Mouse (Mus musculus) embryonic facial prominence, embryonic 11.5 days (tissue): ENCODE measurements around the gene Emp1. TPM values are rescaled to one million over a fixed set of nuclear protein-coding genes. Genes with fewer than 3 reads are reported as not detected.

Source experiments
- ATAC-seq: fragments of 200-750 bp; cut with Nextera tagmentation; replicated peaks from 2 replicates; pipeline ENCODE4 v1.8.0; 2017; ENCODE audit warnings: low read depth; ENCODE audit not compliant: insufficient number of reproducible peaks, low FRiP score, low TSS enrichment
- DNase-seq: peaks from one replicate; pipeline ENCODE4 v3.0.0-alpha.2; 2015; ENCODE audit warnings: low spot score
- H3K27ac ChIP-seq: fragments of 300-500 bp; sonication (generic); replicated peaks from 2 replicates; pipeline ENCODE4 v1.5.1; 2014; ENCODE audit warnings: mild to moderate bottlenecking, low read depth, low read length, control low read depth
- H3K27me3 ChIP-seq: fragments of 300-500 bp; sonication (generic); 2 replicates; pipeline ENCODE4 v1.6.1; 2014; ENCODE audit warnings: mild to moderate bottlenecking, low read length, moderate library complexity, mixed read lengths; ENCODE audit not compliant: control insufficient read depth, insufficient read depth
- H3K36me3 ChIP-seq: fragments of 300-500 bp; sonication (generic); replicated peaks from 2 replicates; pipeline ENCODE4 v1.6.1; 2014; ENCODE audit warnings: low read depth, mild to moderate bottlenecking, low read length, moderate library complexity, mixed read lengths; ENCODE audit not compliant: control insufficient read depth, insufficient read depth
- H3K4me1 ChIP-seq: fragments of 300-500 bp; sonication (generic); 2 replicates; pipeline ENCODE4 v1.6.1; 2014; ENCODE audit warnings: low read length, mixed read lengths; ENCODE audit not compliant: control insufficient read depth, insufficient read depth
- H3K4me2 ChIP-seq: fragments of 300-500 bp; sonication (generic); 2 replicates; pipeline ENCODE4 v1.6.1; 2014; ENCODE audit warnings: low read depth, mild to moderate bottlenecking, control low read depth, low read length, moderate library complexity
- H3K4me3 ChIP-seq: fragments of 300-500 bp; sonication (generic); 2 replicates; pipeline ENCODE4 v1.5.1; 2014; ENCODE audit warnings: low read depth, low read length, control low read depth
- H3K9ac ChIP-seq: fragments of 300-500 bp; sonication (generic); replicated peaks from 2 replicates; pipeline ENCODE4 v1.6.1; 2014; ENCODE audit warnings: mild to moderate bottlenecking, control low read depth, low read length
- H3K9me3 ChIP-seq: fragments of 300-500 bp; sonication (generic); replicated peaks from 2 replicates; pipeline ENCODE4 v1.6.1; 2016; ENCODE audit warnings: mild to moderate bottlenecking, low read length, inconsistent platforms, mixed read lengths; ENCODE audit not compliant: control insufficient read depth
- WGBS: fragments of 180-500 bp; shearing (Covaris S2); extraction: QIAGEN DNeasy Blood & Tissue Kit; methylation state at CpG from one replicate; pipeline ENCODE4 v1.1.7; 2014; 5-methylcytosine and 5-hydroxymethylcytosine counted together
- polyA plus RNA-seq: library from polyadenylated mRNA; unstranded; fragments of >200 nt; fragmentation: Nextera tagmentation; extraction: Ambion mirVana; gene quantifications from 2 replicates; pipeline ENCODE4 v1.2.1, GENCODE M21; 2014

The Emp1 gene
- polyA plus RNA-seq, 1 experiment from 2014 or later = 7.3 TPM

DNA sequence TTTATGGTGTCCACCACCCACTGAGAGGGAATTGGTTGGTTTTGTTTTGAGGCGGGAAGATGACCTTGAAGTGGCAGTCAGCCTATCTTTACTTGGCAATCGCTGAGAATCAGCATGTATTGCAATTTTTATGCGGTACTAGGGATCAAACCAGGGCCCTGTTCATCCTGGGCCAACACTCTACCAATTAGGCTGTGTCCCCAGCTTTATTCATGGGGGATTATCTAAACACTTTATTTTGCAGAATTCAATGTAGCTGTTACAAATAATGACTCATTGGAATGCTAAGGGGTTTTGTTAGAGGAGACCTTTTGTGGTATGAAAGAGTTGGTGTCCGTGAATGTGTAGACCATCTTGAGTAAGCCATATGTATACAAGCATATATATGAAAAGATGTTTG lies 9.8 kb upstream of the Emp1 start:
- Histone ChIP-seq H3K4me1 (peaks cover 2% of the 10 kb centered on the region; the same call in 1 of the 2 replicates), H3K9me3 (no peaks in the 10 kb centered on the region), H3K27me3 (no peaks in the 10 kb centered on the region), H3K9ac (no peak overlapping the region), H3K36me3 (no peaks in the 10 kb centered on the region), H3K4me3 (no peak overlapping the region), H3K27ac (no peak overlapping the region), H3K4me2 (no peak overlapping the region)
- DNase-seq (no peak), ATAC-seq (no peak)
- WGBS = 85% methylated on average over 4 of the region's 4 CpGs

DNA sequence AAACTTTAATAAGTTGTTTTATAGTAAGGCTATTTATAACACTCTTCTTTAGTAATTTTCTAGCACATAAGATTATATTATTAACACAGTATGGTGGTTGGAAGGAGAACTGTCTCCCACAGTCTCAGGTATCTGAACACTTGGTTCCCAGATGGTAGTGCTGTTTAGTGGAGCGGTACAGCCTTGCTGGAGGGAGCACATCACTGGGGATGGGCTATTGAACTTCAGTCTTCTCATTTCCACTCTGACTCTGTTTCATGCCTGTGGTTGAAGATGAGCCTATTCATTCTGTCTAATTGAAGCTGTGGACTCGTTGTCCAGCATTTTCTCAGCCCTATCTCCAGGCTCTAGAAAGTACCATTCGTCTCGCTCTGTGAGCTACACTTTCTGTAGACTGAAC lies 7.4 kb upstream of the Emp1 start:
- 90% methylated on average over 4 of the region's 4 CpGs for WGBS
- no peak for ATAC-seq

DNA sequence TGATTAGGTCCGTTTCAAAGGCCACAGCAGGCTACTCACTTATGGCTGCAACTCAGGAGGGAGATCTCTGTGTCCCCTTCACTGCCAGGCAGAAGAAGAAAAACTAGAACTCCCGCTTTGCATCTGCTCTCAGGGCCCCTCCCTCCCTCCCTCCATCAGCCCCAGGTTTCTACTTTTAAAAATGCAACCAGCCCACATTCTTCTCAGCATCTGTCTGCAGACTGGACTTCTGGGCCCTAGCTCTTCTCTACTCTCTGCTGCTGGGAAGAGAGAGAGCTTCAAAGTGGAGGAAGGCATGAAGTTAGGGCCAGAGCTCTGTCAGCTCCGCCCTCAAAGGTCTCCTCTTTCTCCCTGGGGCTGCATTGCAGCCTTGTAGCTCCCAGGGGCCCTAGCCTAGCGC lies 2.0 kb upstream of the Emp1 start:
- DNase-seq = peak; percentile 29
- H3K9ac ChIP-seq = no peak overlapping the region
- no peaks in the 10 kb centered on the region for H3K27me3 ChIP-seq
- H3K9me3 ChIP-seq = no peaks in the 10 kb centered on the region
- no peak overlapping the region for H3K27ac ChIP-seq
- WGBS = 33% methylated on average over 4 of the region's 4 CpGs
- H3K4me3 ChIP-seq = no peak overlapping the region
- no peaks in the 10 kb centered on the region for H3K4me1 ChIP-seq
- no peak for ATAC-seq
- no peaks in the 10 kb centered on the region for H3K36me3 ChIP-seq
- H3K4me2 ChIP-seq = no peak overlapping the region

More for the DNA sequence above, 7.4 kb upstream of the Emp1 start:
- Histone ChIP-seq H3K9ac (no peak overlapping the region), H3K4me2 (no peak overlapping the region), H3K4me1 (peaks cover 2% of the 10 kb centered on the region; the same call in 1 of the 2 replicates), H3K9me3 (no peaks in the 10 kb centered on the region), H3K4me3 (no peak overlapping the region), H3K36me3 (no peaks in the 10 kb centered on the region), H3K27me3 (no peaks in the 10 kb centered on the region), H3K27ac (no peak overlapping the region)
- DNase-seq = no peak

DNA sequence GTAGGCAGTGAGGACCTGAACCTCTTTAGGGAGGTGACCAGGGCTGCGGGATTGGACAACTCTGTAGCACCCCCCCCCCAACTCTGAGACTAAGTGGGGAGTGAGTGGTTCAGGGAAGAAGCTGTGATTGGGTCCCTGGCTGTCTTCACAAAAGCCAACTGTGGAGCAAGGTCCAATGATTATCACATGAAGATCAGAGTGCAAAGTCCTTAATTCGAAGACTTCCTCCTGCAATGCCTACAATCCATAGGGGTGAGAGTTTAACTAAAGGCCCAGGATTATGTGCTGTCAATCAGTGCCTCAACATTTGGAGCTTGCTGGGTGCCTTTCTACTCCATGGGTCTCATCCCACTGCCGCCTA lies 267 bp upstream of the Emp1 start:
- WGBS = 67% methylated on average over 3 of the region's 3 CpGs
- H3K27me3 ChIP-seq = no peaks in the 10 kb centered on the region
- H3K27ac ChIP-seq = no peak overlapping the region
- H3K9ac ChIP-seq = no peak overlapping the region; the same call in 1 of the 2 replicates
- H3K4me1 ChIP-seq = no peaks in the 10 kb centered on the region
- no peaks in the 10 kb centered on the region for H3K36me3 ChIP-seq
- no peak overlapping the region for H3K4me3 ChIP-seq
- ATAC-seq (no peak), DNase-seq (no peak)
- H3K4me2 ChIP-seq = no peak overlapping the region
- no peaks in the 10 kb centered on the region for H3K9me3 ChIP-seq

DNA sequence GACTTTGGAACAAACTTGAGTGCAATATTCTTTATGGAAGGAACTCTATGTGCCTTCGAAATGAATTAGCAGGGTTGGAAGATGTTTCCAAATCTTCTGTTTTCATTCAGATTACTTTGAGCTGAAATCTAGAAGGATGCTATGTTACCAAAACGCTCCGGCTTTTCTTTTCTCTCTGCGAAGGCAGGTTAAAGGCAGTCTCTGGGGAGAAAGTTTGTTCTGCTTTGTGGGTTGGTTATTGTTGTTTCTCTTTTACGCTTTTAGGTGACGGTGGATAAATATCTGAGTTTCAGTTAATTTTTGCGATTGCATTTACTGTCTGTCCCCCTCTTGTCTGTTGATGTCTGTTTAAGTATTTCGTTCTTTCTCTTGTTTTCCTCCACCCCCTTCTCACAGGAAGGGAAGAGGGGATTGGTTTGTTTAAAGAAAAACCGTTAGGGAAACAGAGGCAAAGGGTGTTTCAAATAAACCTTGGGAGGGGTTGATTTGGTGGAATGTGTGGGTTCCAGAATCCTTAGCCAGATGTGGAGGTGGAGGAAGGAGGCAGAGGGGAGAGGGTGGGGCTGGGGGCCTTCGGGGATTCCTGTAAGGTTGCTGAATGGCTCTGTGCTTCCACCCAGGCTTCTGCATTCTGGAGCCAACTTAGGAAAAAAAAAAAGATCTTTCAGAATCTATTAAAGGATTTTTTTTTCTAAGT lies 1.1 kb downstream of the Emp1 start:
- H3K4me3 ChIP-seq = no peak overlapping the region
- no peaks in the 10 kb centered on the region for H3K36me3 ChIP-seq
- 0 out of 2 replicates have a peak overlapping the region, but pooled peaks have one; percentile 13 for H3K9ac ChIP-seq
- H3K4me2 ChIP-seq = no peak overlapping the region; the same call in 1 of the 2 replicates
- ATAC-seq (no peak), DNase-seq (peak; percentile 34)
- H3K4me1 ChIP-seq = no peaks in the 10 kb centered on the region
- 0 out of 2 replicates have a peak overlapping the region, but pooled peaks have one; percentile 22 for H3K27ac ChIP-seq
- WGBS = 61% methylated on average over 10 of the region's 10 CpGs
- H3K27me3 ChIP-seq = no peaks in the 10 kb centered on the region
- no peaks in the 10 kb centered on the region for H3K9me3 ChIP-seq

DNA sequence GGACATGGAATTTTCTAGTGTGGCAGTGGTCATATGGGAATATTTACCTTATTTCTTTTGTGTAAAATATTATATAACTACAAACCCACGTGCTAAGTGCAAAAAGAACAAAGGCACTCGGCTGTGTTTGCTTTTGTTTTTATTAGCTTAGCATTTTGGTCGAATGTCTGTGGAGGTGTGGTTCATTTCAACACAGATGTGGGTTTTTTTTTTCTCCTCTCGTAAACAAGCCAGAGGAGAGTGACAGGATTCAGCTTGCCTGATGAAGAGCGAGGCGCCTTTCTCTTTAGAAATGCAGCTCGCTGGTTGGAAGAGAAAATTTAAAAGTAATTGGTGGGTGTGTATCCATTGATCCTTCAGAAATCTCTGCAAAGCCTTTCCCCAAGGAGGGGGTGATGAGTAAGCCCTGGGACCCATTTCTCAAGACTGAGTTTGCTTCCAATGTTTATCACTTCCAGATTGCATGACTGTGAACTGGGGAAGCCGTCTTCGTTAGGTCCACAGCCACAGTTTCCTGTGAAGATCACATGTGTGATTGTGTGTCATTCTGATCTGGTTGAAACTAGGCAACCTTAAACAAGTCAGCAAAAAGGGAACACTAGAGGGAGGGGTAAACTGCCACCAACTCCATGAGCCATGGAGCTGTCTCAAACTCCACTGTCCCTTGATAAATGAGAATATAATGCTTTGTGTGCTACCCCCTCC lies 1.8 kb downstream of the Emp1 start:
- Histone ChIP-seq H3K27ac (peak overlapping the region; percentile 22; the same call in 1 of the 2 replicates), H3K9ac (no peak overlapping the region), H3K9me3 (no peaks in the 10 kb centered on the region), H3K36me3 (no peaks in the 10 kb centered on the region), H3K27me3 (no peaks in the 10 kb centered on the region), H3K4me1 (no peaks in the 10 kb centered on the region), H3K4me2 (0 out of 2 replicates have a peak overlapping the region, but pooled peaks have one; percentile 19), H3K4me3 (no peak overlapping the region)
- ATAC-seq (no peak; the same call in 1 of the 2 replicates), DNase-seq (peak; percentile 48)
- WGBS = 33% methylated on average over 9 of the region's 9 CpGs

DNA sequence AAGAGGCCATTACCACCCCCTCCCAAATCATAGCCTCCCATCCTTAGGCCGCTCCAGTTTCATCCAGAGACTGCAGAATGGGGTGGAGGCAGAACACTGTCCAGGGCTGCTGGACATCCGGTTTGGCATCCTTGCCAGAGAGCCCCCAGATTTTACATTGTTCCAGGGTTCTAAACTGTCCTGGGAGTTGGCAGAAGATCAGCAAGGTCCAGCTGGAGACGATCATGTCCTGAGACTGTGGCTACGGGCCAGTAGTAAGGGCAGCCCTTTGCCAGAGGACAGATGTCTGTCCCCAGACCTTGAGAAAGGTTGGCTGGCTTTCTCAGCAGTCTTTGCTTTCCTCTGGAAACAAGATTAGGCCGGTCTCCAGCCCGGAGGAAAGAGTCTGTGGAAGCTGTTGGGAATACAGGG lies 2.6 kb downstream of the Emp1 start:
- Histone ChIP-seq H3K9me3 (no peaks in the 10 kb centered on the region), H3K9ac (no peak overlapping the region), H3K27me3 (no peaks in the 10 kb centered on the region), H3K4me3 (no peak overlapping the region), H3K36me3 (no peaks in the 10 kb centered on the region), H3K4me2 (no peak overlapping the region; the same call in 1 of the 2 replicates), H3K27ac (0 out of 2 replicates have a peak overlapping the region, but pooled peaks have one; percentile 22), H3K4me1 (no peaks in the 10 kb centered on the region)
- DNase-seq (no peak), ATAC-seq (peak; percentile 4; the same call in 1 of the 2 replicates)
- 79% methylated on average over 6 of the region's 6 CpGs for WGBS

DNA sequence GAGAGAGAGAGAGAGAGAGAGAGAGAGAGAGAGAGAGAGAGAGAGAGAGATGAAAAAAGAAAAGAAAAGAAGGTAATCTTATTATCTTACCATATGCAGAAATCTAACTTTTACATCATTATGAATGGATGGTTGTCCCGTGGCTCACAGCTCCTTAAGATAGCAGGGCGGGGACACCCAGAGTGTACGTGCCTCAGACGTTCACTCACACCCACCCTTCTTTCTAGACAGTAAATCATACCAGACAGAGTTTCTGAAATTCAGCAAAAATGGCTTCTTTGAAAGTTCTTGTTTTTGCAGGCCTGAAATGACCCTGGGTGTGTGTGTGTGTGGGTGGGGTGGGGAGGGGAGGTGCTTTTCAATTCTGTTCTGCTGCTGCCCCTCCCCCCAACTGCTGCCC lies 3.3 kb downstream of the Emp1 start:
- no peak overlapping the region for H3K4me2 ChIP-seq
- 76% methylated on average over 4 of the region's 4 CpGs for WGBS

More for the DNA sequence above, 3.3 kb downstream of the Emp1 start:
- no peak for ATAC-seq
- Histone ChIP-seq H3K9ac (no peak overlapping the region), H3K4me3 (no peak overlapping the region), H3K36me3 (no peaks in the 10 kb centered on the region), H3K9me3 (no peaks in the 10 kb centered on the region), H3K27ac (no peak overlapping the region), H3K27me3 (no peaks in the 10 kb centered on the region), H3K4me1 (no peaks in the 10 kb centered on the region)
- no peak for DNase-seq
